Mouse (Mus musculus): ENCODE data around the gene Mgat4a. TPM values are rescaled to one million over a fixed set of nuclear protein-coding genes. Genes with fewer than 3 reads are reported as not detected.

The Mgat4a gene
- polyA plus RNA-seq, 2 experiments = 6.8 to 9.0 TPM

DNA sequence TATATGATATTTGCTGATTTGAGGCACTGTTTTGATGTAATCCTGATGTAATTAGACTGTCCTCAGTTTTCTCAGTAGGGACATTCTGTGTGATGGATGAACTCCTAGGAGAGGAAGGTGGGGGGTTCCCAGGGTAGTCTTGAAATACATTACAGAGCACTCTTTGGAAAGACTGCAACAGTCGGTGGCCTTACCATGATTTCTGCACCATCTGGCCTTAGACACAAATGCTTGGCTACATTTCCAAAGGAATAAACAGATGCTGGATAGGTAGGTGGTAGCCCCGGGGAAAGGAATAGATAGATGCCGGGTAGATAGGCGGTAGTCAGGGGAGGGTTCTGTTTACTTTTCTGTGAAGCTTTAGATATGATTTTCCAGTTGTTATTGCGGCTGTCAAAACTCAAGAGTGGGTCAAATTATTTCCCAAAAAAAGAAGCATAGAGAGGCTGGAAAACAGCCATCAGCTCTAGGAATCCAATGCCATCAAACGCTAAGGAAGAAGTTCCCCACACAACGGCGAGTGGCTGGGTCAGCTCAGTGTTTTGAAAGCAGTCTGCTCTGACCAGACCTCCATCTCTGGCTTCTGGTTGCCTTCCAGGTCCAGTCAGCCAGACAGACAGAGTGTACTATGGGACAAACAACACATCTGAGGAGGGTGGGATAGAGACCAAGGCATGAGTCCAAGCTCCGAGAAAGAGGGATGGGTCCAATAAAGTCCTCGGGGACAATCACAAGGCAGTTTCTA, 31.9 kb upstream of the Mgat4a start:
- WGBS = 82% methylated on average over 10 of the region's 10 CpGs

GRCm38 (mm10) chr1:37568379-37568778, 27.6 kb upstream of the Mgat4a start:
- no peak for TF ChIP-seq POLR2A (IDR thresholded peaks at IDR 0.05; ENCODE audit: borderline replicate concordance, extremely low read depth, insufficient read depth, insufficient read length)
- no peak overlapping the region for H3K9ac ChIP-seq (ENCODE audit: low read depth, low read length, severe bottlenecking)
- DNase-seq (ENCODE audit: low spot score) (no peak), ATAC-seq (ENCODE audit: low FRiP score, low read depth) (no peak)
- 81% methylated on average over 1 of the region's 1 CpGs for WGBS
- no peaks in the 10 kb centered on the region for H3K4me1 ChIP-seq (ENCODE audit: control insufficient read depth, insufficient read depth, low read length)
- no peaks in the 10 kb centered on the region for H3K27me3 ChIP-seq (ENCODE audit: control insufficient read depth, insufficient read depth, low read length)
- no peaks in the 10 kb centered on the region for H3K9me3 ChIP-seq (ENCODE audit: control insufficient read depth, low read length)
- H3K4me2 ChIP-seq (replicated peaks; ENCODE audit: low read depth, low read length, severe bottlenecking) = no peak overlapping the region
- no peak overlapping the region for H3K27ac ChIP-seq (replicated peaks; ENCODE audit: low read depth, low read length)
- H3K36me3 ChIP-seq (ENCODE audit: control insufficient read depth, insufficient read depth, low read length) = no peaks in the 10 kb centered on the region
- H3K4me3 ChIP-seq (replicated peaks; ENCODE audit: low read length) = no peak overlapping the region

More for the DNA sequence above, 31.9 kb upstream of the Mgat4a start:
- Histone ChIP-seq H3K4me3 (replicated peaks; ENCODE audit: low read length) (no peak overlapping the region), H3K36me3 (ENCODE audit: control insufficient read depth, insufficient read depth, low read length) (no peaks in the 10 kb centered on the region), H3K4me1 (ENCODE audit: control insufficient read depth, insufficient read depth, low read length) (no peaks in the 10 kb centered on the region), H3K9me3 (ENCODE audit: control insufficient read depth, low read length) (no peaks in the 10 kb centered on the region), H3K9ac (ENCODE audit: low read depth, low read length, severe bottlenecking) (no peak overlapping the region), H3K27me3 (ENCODE audit: control insufficient read depth, insufficient read depth, low read length) (no peaks in the 10 kb centered on the region), H3K4me2 (replicated peaks; ENCODE audit: low read depth, low read length, severe bottlenecking) (no peak overlapping the region), H3K27ac (replicated peaks; ENCODE audit: low read depth, low read length) (no peak overlapping the region)
- ATAC-seq (ENCODE audit: low FRiP score, low read depth) (no peak), DNase-seq (ENCODE audit: low spot score) (no peak)
- no peak for TF ChIP-seq POLR2A (IDR thresholded peaks at IDR 0.05; ENCODE audit: borderline replicate concordance, extremely low read depth, insufficient read depth, insufficient read length)

DNA sequence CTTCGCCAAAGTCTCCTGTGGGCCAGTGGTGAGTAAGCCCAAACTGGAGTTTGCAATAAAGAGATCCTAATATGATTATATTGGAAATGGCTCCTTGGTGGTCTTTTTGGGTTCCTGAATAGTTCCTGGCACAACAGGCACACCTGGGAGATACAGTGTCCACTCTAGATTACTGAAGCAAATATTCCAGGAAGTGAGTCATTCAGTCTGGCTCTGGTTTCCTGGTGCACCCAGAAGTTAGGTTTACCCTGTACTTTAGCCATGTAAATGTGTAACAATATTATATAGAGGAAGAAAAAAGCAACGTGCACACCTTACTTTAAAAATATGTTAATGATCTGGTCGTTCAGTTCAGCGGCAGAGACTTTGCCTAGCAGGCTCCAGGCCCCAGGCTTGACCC, 25.9 kb upstream of the Mgat4a start:
- no peak for ATAC-seq (ENCODE audit: low FRiP score, low read depth)
- 64% methylated on average over 4 of the region's 4 CpGs for WGBS
- H3K9ac ChIP-seq (ENCODE audit: low read depth, low read length, severe bottlenecking) = no peak overlapping the region
- no peaks in the 10 kb centered on the region for H3K36me3 ChIP-seq (ENCODE audit: control insufficient read depth, insufficient read depth, low read length)
- no peak overlapping the region for H3K27ac ChIP-seq (replicated peaks; ENCODE audit: low read depth, low read length)
- H3K27me3 ChIP-seq (ENCODE audit: control insufficient read depth, insufficient read depth, low read length) = no peaks in the 10 kb centered on the region
- no peaks in the 10 kb centered on the region for H3K4me1 ChIP-seq (ENCODE audit: control insufficient read depth, insufficient read depth, low read length)
- no peak for DNase-seq (ENCODE audit: low spot score)
- no peak for TF ChIP-seq POLR2A (IDR thresholded peaks at IDR 0.05; ENCODE audit: borderline replicate concordance, extremely low read depth, insufficient read depth, insufficient read length)
- H3K9me3 ChIP-seq (ENCODE audit: control insufficient read depth, low read length) = no peaks in the 10 kb centered on the region
- no peak overlapping the region for H3K4me3 ChIP-seq (replicated peaks; ENCODE audit: low read length)
- no peak overlapping the region for H3K4me2 ChIP-seq (replicated peaks; ENCODE audit: low read depth, low read length, severe bottlenecking)

- no peak for ATAC-seq (ENCODE audit: low FRiP score, low read depth)
- H3K4me2 ChIP-seq (replicated peaks; ENCODE audit: low read depth, low read length, severe bottlenecking) = no peak overlapping the region
- no peak for TF ChIP-seq POLR2A (IDR thresholded peaks at IDR 0.05; ENCODE audit: borderline replicate concordance, extremely low read depth, insufficient read depth, insufficient read length)
- H3K27ac ChIP-seq (replicated peaks; ENCODE audit: low read depth, low read length) = no peak overlapping the region
- H3K36me3 ChIP-seq (ENCODE audit: control insufficient read depth, insufficient read depth, low read length) = no peaks in the 10 kb centered on the region
- no peak overlapping the region for H3K9ac ChIP-seq (ENCODE audit: low read depth, low read length, severe bottlenecking)
- no peak for DNase-seq (ENCODE audit: low spot score)
- 74% methylated on average over 2 of the region's 2 CpGs for WGBS
- H3K9me3 ChIP-seq (ENCODE audit: control insufficient read depth, low read length) = no peaks in the 10 kb centered on the region
- H3K4me3 ChIP-seq (replicated peaks; ENCODE audit: low read length) = no peak overlapping the region
- no peaks in the 10 kb centered on the region for H3K27me3 ChIP-seq (ENCODE audit: control insufficient read depth, insufficient read depth, low read length)
- no peaks in the 10 kb centered on the region for H3K4me1 ChIP-seq (ENCODE audit: control insufficient read depth, insufficient read depth, low read length)
These were observed 25.5 kb upstream of the Mgat4a start for GRCm38 (mm10) chr1:37566344-37566743.

DNA sequence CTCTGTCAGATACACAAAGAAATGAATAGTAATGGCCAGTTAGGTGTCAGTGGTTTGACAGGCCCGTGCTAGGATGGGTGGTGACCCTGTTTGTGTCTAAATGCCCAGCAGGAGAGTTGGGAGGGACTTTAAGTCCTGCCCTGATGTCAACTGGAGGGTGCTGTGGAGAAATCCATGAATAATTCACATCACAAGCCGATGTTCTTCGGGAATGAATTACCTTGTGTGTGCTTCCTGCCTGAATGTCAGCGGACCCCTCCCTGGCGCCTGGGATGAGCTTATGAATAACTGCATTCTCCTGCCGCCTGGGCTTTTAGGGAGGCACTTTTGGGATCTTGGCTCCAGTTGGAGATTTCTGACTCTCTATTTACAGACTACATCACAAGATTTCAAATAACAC, 24.6 kb upstream of the Mgat4a start:
- no peaks in the 10 kb centered on the region for H3K4me1 ChIP-seq (ENCODE audit: control insufficient read depth, insufficient read depth, low read length)
- no peak overlapping the region for H3K27ac ChIP-seq (replicated peaks; ENCODE audit: low read depth, low read length)
- DNase-seq (ENCODE audit: low spot score) = no peak
- H3K9me3 ChIP-seq (ENCODE audit: control insufficient read depth, low read length) = no peaks in the 10 kb centered on the region
- no peaks in the 10 kb centered on the region for H3K27me3 ChIP-seq (ENCODE audit: control insufficient read depth, insufficient read depth, low read length)
- no peaks in the 10 kb centered on the region for H3K36me3 ChIP-seq (ENCODE audit: control insufficient read depth, insufficient read depth, low read length)
- no peak overlapping the region for H3K9ac ChIP-seq (ENCODE audit: low read depth, low read length, severe bottlenecking)
- no peak overlapping the region for H3K4me3 ChIP-seq (replicated peaks; ENCODE audit: low read length)
- no peak overlapping the region for H3K4me2 ChIP-seq (replicated peaks; ENCODE audit: low read depth, low read length, severe bottlenecking)
- no peak for ATAC-seq (ENCODE audit: low FRiP score, low read depth)
- 52% methylated on average over 6 of the region's 6 CpGs for WGBS
- TF ChIP-seq POLR2A (IDR thresholded peaks at IDR 0.05; ENCODE audit: borderline replicate concordance, extremely low read depth, insufficient read depth, insufficient read length) = no peak

All from limb, embryonic 14.5 days (tissue).